Mouse (Mus musculus) kidney, embryonic 14.5 days (tissue): ENCODE measurements around the gene Gm21863. TPM values are rescaled to one million over a fixed set of nuclear protein-coding genes. Genes with fewer than 3 reads are reported as not detected.
"Not testable (repeated sequence)": the region's sequence is repeated elsewhere in the genome, so short reads cannot be mapped to it uniquely, and the experiment has no call there.

Experiments
- ATAC-seq: fragments of 200-750 bp; cut with Nextera tagmentation; 2 replicates; pipeline ENCODE4 v1.8.0; 2017; ENCODE audit warnings: moderate number of reproducible peaks, mild to moderate bottlenecking, moderate TSS enrichment, moderate library complexity; ENCODE audit not compliant: low FRiP score, low TSS enrichment
- H3K27ac ChIP-seq: fragments of 300-500 bp; sonication (generic); 2 replicates; pipeline ENCODE4 v1.5.1; 2014; ENCODE audit warnings: low read depth, mild to moderate bottlenecking, low read length, moderate library complexity, mixed read lengths
- H3K27me3 ChIP-seq: fragments of 300-500 bp; sonication (generic); 2 replicates; pipeline ENCODE4 v1.6.1; 2014; ENCODE audit warnings: mild to moderate bottlenecking, low read length; ENCODE audit not compliant: control insufficient read depth, insufficient read depth
- H3K36me3 ChIP-seq: fragments of 300-500 bp; sonication (generic); 2 replicates; pipeline ENCODE4 v1.6.1; 2014; ENCODE audit warnings: low read length, mixed read lengths; ENCODE audit not compliant: control insufficient read depth, insufficient read depth
- H3K4me1 ChIP-seq: fragments of 300-500 bp; sonication (generic); 2 replicates; pipeline ENCODE4 v1.6.1; 2014; ENCODE audit warnings: low read length, mixed read lengths; ENCODE audit not compliant: control insufficient read depth, insufficient read depth
- H3K4me2 ChIP-seq: fragments of 300-500 bp; sonication (generic); replicated peaks from 2 replicates; pipeline ENCODE4 v1.6.1; 2014; ENCODE audit warnings: low read depth, mild to moderate bottlenecking, low read length
- H3K4me3 ChIP-seq: fragments of 300-500 bp; sonication (generic); 2 replicates; pipeline ENCODE4 v1.5.1; 2014; ENCODE audit warnings: mild to moderate bottlenecking, low read length
- H3K9ac ChIP-seq: fragments of 300-500 bp; sonication (generic); 2 replicates; pipeline ENCODE4 v1.6.1; 2014; ENCODE audit warnings: low read depth, mild to moderate bottlenecking, low read length, moderate library complexity
- H3K9me3 ChIP-seq: fragments of 300-500 bp; sonication (generic); 2 replicates; pipeline ENCODE4 v1.6.1; 2016; ENCODE audit warnings: low read length; ENCODE audit not compliant: control insufficient read depth
- WGBS: fragments of 180-500 bp; shearing (Covaris S2); extraction: QIAGEN DNeasy Blood & Tissue Kit; methylation state at CpG from one replicate; pipeline ENCODE4 v1.1.7; 2014; 5-methylcytosine and 5-hydroxymethylcytosine counted together
- polyA plus RNA-seq: library from polyadenylated mRNA; unstranded; fragments of >200 nt; fragmentation: Nextera tagmentation; extraction: Ambion mirVana; gene quantifications from 2 replicates; pipeline ENCODE4 v1.2.1, GENCODE M21; 2014

Gene Gm21863
- not detected in 2 replicates for polyA plus RNA-seq

- not testable (repeated sequence) for H3K27ac ChIP-seq, H3K4me3 ChIP-seq, H3K9me3 ChIP-seq, H3K4me2 ChIP-seq, H3K36me3 ChIP-seq, H3K27me3 ChIP-seq, H3K4me1 ChIP-seq, H3K9ac ChIP-seq
- 19% methylated on average over 54 of the region's 75 CpGs for WGBS
- peak; percentile 64; the same call in 1 of the 2 replicates for ATAC-seq
Measured at GRCm38 (mm10) chr12:19953869-19954555, at the start of gene Gm21863. Gm21863 (plus strand) TSS chr12:19954505.

GRCm38 (mm10) chr12:19928049-19928448 is 26.3 kb upstream of the Gm21863 start:
- not testable (repeated sequence) for H3K9me3 ChIP-seq, H3K27ac ChIP-seq, H3K4me3 ChIP-seq, H3K4me2 ChIP-seq, H3K4me1 ChIP-seq, H3K9ac ChIP-seq, H3K36me3 ChIP-seq, H3K27me3 ChIP-seq, ATAC-seq
- WGBS, result 34% methylated on average over 4 of the region's 4 CpGs
